Mouse (Mus musculus) right cerebral cortex, postnatal 4 days (tissue): ENCODE measurements around the gene Vamp5.

Experiments used
- DNase-seq: peaks from one replicate; pipeline ENCODE4 v3.0.0-alpha.2; 2022

Gene Vamp5

DNA sequence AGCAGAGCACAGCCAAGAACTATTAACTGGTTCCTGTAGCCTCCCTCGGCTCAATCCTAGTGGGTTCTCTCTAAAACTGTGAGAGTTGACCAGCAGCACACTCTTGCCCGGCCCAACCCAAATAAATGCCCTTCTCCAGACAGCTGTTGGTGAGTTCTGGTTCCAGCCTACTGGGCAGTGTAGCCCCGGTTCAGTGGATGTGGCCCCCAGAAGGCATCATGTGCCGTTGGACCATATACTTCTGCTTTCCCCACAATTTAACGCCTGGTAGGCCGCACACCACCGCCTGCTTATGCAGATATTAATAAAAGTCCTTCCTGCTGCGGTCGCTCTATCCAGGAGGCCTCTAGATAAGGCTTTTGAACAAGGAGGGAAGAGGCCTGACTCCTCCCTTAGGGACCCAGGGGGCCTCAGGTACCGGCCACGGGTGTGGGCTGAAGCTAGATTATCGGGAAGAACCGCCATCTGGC, 9.2 kb upstream of the Vamp5 start:
- no peak for DNase-seq

DNA sequence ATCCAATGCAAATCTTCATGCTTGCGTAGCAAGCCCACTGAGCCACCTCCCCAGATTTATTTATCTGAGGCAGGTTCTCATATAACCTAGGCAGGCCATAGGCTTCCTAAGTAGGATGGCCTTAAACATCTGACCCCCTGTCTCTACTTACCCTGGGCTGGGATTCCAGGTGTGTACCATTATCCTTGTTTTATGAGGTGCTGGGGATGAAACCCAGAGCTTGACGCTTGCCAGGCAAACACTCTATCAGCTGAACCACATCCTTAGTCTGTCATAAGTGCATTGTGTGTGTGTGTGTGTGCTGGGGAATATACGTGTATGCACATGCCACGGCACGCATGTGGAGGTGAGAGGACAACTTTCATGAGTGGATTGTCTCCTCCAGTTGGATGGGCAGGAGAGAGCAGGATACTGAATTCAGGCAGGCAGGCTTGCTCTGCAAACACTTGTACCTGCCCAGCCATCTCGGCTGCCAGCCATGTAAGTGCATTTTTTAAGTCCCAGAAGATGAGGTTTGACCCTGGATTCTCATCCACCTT, 8.6 kb upstream of the Vamp5 start:
- no peak for DNase-seq

DNA sequence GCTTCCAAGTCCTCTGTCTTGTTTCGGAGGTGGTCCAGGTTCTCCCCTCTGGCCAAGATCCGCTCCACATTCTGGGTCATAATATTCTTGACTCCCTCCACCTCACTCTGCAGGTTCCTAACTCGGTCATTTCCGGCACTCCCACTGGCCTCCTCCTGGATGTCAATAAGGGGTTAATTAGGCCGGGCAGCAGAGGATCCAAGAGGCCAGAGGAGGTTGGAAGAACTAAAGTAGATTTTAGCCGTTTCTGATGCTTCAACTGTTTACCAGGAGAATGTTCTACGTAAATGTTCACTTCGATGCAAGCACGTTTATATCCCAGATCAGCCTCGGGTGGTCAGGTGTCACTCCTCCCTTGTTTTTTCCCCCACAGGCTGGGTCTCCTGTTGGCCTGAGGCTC, 8.0 kb upstream of the Vamp5 start:
- no peak for DNase-seq

DNA sequence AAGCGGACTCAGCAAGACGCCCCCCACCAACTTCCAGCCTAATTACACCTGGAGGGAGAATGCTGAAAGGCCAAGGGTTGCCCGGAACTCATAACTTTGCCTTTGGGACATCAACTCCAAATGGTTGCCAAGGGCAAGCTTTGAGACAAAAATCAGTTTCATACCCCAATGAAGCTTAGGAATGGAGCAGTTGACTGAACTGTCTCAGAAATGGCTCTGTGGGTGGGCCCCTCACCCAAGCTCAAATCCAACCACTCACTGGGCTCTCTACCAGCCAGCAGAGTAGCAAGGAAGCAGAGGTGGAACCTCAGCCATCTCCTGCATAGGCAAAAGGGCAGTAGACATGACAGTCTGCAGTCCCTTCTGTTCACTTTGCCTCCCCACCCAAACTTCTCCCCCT, 7.5 kb upstream of the Vamp5 start:
- no peak for DNase-seq

DNA sequence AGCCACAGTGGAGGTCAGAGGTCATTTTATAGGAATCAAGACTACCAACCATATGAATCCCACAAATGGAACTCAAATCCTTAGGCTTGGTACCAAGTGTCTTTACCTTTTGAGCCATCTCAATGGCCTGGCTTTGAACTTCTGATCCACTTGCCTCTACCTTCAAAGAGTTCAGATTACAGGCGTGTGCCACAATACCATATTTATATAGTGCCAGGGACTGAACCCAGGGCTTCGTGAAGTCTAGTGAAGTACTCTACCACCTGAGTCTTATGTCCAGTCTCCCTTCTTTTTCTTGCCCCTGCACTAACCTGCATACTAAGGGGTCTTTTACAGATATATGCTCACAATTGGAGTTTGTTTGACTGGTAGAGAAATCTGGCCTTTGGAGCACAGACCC, 6.3 kb upstream of the Vamp5 start:
- DNase-seq = no peak

DNA sequence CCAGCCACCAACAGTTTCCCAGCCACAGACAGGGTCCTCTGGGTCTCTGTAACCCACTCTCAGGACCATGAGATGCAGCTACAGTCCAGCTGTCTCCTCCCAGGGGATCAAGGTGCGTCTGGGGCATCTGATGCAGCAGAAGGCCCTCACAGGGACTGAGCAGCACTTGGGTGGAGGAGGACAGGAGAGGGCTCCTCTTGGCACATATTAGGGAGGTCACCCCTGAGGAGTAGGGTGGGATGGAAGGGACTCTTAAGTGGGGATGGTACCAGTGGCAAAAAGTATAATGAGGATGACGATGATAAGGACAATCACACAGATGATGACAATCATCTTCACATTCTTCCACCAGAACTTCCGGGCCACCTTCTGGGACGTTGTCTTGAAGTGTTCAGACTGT, 5.0 kb upstream of the Vamp5 start:
- DNase-seq = no peak

DNA sequence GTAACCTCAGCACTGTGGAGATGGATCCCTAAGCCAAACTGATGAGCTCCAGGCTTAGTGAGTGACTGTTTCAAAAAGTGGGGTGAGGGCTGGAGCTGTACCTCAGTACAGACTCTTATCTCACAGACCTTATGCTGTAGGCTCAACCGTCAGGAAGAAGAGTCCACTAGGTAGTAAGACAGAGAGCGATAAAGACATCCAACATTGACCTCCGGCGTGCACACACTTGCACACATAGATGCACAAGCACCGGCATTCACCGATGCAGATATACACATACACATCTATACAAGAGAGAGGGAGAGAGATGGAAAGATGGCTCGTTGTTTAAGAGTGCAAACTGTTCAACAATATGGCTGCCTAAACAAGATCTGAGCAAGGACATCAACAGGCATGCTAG, 3.7 kb upstream of the Vamp5 start:
- DNase-seq = no peak

DNA sequence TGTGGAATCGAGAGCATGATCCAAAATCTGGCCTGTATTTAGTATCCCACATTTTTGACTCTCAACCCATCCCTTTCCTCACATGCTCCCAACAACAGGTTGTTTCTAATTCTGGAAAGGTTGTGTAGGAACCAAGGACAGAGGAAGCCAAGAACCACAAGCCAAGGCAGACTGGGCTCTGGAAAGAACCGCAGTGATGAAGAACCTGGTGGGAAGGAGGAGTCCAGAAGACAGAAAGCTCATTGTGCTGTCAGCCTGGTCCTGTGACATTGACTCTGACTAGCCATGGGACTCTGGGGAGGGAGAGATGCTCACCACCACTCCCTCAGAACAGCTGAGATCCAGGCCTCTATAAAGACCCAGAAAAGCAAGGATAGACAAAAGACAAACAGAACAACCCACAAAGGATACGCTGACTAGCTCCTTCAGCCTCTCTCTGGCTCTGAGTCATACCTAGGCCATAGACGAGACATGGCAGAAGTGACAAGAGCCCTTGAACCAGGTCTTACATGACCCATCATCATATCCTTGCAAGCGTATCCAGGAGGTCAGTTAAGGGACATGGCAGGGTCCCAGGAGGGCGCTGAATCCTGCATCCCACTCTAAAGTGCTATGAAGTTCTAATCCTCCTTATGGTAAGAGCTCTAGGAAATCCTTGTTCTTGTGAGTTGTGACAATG, 3.0 kb upstream of the Vamp5 start:
- no peak for DNase-seq

DNA sequence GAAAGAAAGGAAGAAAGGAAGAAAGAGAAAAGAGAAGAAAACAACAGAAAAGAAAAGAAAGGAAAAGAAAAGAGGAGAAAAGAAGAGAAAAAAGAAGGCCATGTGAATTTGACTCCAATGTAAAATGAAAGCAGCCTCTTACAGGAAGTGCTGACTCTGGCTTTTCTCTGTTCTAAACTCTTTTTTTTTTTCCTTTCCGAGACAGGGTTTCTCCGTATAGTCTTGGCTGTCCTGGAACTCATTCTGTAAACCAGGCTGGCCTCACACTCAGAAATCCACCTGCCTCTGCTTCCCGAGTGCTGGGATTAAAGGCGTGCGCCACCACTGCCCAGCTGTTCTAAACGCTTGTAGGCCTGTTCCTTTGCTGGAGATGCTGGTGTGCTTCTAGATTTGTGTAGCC, 2.2 kb upstream of the Vamp5 start:
- DNase-seq = no peak

DNA sequence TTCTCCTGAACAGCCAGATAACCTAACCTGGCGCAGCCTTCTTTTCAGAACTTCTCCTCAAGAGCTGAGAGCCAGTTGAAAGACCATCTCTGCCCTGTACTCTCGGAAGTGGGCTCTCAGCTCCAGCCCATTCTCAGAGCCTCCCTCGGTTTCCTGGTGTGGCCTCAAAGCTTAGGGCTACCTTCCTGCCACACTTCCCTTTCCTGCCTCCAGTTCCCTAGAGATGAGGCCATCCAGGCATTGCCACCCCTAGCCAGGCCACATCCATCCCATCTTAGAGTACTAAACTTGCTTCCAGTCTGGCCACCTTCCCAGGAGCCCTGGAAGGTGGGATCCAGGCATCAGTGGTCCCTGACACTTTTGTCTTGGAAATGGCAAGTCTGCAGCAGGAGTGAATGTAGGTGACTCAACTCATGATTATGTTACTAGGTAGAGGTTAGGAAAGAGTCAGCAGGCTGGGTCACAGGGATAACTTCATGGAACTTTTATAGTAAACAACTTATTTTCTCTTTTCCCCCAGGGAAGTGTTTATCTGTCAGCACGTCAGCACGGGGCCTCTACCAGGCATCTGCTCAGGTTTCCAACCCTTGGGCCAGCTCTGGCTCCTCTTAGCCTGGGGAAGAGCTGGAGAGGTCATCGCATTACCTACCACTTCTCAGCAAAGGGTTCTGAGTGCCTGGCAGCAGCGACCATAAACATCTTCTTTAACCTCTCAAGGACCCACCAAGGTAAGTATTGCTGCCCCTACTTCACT, 714 bp downstream of the Vamp5 start:
- DNase-seq = no peak

DNA sequence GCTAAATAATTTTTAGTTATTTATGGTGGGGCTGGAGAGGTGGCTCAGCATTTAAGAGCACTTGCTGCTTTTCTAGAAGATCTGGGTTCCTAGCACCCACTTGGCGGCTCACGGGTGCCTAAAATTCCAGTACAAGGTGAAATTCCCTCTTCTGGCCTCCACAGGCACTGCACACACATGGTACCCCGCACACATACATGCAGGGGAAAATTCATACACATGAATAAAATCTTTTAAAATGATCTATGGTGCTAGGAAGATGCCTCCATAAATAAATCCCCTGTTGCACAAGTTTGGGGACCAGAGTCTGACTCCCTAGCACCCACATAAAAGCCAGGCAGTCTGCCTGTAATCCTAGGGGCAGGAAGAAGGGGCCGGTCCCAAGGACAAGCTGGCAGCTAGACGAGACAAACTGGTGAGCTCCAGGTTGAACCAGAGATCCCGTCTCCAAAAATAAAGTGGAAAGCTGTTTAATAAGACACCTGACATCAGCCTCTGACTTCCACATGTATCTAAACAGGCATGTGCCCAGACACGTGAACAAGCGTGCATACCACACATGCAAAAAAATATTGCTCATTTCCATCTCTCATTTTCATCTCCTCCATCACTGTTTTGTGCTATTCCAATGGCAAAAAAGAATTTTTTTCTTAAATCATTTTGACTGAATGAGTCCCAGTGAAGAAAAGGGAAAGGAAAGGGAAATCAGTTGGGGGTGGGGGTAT, 1.6 kb downstream of the Vamp5 start:
- no peak for DNase-seq

DNA sequence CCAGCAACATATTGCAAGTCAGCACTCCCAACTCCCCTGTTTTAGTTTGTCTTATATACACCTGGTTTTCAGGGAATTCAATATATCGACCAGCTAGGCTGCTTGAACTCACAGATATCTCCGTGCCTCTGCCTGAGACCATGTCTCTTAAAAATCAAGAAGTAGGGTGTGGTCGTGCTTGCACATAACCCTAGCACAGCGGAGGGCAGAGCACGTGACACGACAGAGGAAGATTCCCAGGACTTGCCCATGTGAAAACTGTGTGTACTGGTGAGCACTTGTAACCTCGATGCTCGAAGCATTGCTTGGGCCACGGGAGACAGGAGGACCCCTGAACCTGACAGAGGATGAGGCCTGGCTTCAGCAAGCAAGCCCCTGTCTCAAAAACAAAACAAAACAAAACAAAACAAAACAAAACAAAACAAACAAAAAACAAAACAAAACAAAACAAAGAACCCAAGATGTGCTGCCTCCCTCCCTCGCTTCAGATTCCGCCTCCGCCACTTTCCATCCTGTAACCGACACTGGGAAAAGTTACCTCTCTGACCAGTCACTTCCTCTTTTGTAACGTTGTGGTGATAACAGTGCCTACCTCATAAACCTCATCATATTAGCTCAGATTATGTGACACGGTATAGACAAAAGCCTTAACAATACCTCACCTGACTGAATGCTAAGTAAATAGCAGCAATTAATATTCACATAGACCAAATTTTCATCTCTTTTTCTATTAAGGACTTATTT, 5.3 kb downstream of the Vamp5 start:
- no peak for DNase-seq

DNA sequence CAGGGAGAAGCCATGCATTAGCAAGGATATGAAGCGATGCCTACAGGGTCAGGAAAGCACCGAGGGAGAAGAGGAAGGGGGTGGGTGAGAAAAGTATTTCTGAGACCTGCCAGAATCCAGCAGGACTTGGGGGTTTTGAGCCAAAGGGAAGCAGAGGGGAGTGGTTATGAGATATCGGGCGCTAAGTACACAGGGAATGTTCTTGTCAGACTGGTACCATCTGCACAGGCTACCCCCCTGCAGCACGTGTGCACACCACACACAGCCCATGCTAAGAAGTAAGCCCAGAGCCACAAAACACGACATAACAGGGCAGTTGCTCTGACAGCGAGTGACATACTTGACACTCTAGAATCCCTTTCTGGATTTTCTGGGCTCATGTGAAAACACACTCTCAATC, 6.1 kb downstream of the Vamp5 start:
- no peak for DNase-seq

DNA sequence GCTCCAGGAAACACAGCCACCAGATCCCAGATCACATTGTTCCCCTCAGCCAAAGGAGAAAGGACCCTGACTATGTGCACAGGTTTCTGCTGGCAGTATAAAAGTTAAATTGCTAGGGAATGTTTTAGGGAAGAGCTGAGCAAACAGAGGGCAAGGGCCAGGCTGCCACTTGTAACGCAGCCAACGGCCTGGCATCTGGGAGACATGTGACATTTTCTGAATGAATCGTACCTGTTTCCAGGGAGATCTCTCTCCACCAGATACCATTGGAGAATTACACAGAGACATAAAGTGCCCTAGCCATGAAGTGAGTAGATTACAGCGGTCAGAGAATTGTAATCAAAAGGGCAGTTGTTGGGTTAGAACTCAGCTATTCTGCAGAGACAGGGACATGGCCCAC, 7.1 kb downstream of the Vamp5 start:
- no peak for DNase-seq

DNA sequence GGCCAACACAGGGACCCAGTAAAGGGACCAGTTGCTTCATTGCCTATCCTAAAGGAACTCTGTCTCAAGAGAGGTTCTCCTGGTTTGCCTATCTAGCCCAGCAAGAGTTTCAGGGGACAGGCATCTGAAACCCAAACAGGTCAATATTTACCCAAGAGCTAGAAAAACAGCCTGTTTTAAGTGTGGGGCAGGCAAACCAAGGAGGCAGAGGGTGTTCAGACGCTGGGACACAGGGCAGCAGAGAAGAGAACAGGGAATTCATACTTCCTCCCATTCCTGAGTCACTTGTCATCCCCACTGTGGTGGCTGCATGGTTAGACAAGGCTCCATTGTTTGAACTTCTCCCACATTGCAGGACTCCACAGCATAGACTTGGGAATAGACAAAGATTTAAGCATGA, 8.7 kb downstream of the Vamp5 start:
- no peak for DNase-seq

DNA sequence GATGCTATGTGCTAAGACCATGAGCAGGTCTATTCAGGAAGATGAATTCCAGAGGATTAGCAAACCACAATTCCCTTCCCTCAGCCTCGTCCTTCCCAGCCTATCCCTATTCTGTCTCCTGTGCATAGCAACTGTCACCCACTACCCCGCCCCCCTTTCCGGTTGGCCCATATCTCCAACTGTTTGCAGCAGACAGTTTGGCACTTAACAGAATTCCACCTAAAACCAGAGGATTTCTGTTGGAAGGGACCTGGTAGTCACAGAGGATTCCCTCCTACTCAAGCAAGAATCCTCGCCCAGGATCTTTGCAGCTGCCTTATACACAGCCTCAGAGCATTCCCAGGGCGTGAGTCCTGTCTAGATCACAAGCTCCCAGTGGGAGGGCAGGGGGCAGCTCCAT, 9.1 kb downstream of the Vamp5 start:
- DNase-seq = no peak

DNA sequence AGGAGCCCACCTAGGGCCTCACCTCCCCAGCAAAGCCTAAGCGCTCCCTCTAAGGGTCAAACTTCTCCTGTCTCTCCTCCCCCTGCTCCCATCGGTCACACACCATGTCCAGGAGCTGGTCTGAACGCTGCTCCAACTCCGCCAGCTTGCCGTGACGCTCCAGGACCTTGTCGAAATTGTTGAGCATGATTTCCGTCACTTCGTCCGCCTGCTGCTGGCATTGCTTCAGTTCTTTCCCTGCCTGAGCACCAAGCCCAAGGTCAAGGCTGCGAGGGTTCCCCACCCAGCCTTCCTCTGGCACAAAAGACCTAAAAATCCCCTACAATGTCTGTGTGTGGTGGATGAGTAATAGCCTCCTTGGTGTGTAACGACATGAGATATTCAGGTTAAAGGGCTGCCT, 10.2 kb downstream of the Vamp5 start:
- DNase-seq = no peak

DNA sequence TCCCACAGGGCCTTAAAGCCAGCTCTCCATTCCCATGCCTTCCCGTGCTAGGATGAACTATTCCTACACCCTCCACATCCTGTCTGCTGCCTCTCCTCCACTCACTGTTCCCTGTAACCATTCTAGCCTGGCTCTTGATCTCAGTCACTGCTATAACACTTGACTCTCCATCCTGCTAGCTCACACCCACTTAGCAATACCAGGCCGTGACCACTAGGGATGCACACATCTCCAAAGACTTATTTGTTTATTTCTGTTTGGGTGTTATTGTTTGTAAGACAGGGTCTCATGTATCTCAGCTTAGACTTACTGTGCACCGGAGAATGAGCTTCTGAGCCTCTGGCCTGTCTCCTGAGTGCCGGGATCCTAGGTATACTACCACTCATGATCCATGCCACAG, 10.7 kb downstream of the Vamp5 start:
- DNase-seq = no peak

DNA sequence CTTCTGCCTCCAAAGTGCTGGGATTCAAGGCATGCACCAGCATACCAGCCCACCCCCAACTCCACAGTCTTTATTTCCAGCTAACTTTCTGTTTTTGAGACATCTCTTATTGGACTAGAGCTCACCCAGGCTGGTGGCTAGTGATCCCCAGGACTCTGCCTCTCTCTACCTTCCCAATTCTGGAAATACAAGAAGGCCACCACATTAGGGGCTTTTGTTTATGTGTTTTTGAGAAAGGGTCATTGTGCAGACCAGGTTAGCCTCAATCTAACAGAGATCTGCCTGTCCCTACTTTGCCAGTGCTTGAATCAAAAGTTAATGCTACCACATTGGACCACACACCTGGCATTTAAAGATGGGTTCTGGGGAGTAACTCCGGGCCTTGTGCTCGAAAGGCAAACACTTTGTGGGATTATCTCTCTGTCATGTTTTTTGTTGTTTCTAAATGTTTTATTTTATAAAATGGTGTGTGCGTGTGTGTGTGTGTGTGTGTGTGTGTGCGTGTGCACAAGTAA, 12.8 kb downstream of the Vamp5 start:
- no peak for DNase-seq

DNA sequence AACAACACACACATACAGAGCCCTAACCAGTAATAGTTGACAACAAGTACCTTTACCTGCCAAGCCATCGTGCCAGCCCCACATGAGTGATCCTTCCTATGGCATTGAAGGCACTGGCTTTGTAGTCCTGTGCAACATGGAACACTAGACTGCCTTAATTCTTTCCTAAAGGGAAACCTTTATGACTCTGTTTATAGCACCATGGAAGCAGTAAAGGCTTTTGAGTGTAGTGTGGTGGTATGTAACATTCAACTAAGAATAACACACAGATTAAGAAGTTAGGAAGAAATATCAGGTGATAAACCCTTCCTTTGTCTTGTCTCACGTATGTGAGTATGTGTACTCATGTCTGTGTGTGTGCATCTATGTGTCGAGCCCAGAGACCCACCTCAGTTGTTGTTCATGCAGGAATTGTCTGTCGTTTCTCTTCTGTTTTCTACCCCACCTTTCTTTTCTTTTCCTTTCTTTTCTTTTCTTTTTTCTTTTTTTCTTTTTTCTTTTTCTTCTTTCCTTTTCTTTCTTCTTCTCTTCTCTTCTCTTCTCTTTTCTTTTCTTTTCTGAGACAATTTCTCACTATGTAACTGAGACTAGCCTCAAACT, 13.3 kb downstream of the Vamp5 start, which contains the start of gene Rnf181:
Gene Rnf181 (minus strand): TSS at position 113 of the 600 bp plus-strand sequence.
- DNase-seq = no peak

DNA sequence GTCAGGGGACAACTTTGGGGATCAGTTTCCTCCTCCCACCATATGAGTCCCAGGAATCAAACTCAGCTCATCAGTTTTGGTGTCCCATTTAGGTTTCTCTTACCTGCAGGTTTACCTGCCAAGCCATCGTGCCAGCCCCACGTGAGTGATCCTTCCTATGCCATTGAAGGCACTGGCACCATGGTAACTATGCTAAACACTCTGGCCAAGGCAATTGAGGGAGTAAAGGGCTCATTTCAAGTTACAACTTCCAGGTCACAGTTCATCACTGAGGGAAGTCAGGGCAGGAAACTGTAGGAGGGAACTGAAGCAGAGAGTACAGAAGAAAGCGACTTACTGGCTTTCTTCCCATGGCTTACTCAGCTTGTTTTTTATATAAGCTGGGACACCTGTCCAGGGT, 14.0 kb downstream of the Vamp5 start:
- no peak for DNase-seq

DNA sequence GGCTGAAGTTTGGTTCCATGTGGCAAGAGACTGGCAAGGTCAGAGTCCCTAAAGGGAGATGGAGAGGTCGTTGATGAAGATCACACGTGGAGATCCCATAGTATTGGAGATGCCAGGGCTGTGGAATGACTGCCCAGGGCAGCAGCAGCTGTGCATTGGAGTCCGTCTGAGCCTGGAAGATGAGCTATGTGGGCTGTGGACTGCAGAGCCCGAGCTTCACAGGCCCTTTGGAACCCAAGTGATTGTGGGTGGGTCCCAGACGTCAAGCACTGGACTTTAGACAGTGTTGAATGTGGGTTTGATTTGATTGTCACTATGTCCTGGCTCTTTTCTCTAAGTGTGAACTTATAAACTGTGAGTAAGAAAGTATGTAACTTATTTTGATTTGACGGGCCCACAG, 15.3 kb downstream of the Vamp5 start:
- DNase-seq = no peak
